Mouse (Mus musculus): ENCODE data around the gene Ctr9. TPM values are rescaled to one million over a fixed set of nuclear protein-coding genes. Genes with fewer than 3 reads are reported as not detected.

Ctr9 gene
- total RNA-seq, 2 experiments from 2014 or later = 61.6 to 78.4 TPM

GRCm38 (mm10) chr7:111024912-111025311 is 3.8 kb upstream of the Ctr9 start:
- no peak for ATAC-seq (replicated peaks; ENCODE audit: poor library complexity, severe bottlenecking)

DNA sequence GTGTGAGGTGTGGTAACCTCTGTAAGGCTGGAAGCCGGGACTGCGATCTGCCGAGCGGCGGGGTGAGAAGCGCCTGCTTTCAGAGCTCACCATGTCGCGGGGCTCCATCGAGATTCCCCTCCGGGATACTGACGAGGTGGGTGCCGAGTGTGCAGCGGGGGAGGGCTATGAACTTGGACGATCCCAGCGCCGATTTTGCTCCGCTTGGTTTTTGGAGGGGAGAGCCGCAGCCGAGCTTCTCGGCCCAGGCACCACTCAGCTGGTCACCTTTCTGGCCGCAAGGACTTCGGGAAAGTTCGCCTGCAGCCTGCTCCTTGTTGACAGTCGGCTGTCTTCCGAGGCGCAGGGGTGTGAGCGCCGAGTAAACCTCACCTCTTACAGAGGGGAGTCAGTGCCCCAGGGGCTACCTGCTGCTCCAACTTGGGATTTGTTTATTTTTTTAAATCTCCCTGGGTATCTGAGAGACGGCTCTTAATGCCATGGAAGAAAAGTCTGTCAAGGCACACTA is 349 bp downstream of the Ctr9 start:
- ATAC-seq (replicated peaks; ENCODE audit: poor library complexity, severe bottlenecking) = peak; percentile 3; the same call in 1 of the 2 replicates

DNA sequence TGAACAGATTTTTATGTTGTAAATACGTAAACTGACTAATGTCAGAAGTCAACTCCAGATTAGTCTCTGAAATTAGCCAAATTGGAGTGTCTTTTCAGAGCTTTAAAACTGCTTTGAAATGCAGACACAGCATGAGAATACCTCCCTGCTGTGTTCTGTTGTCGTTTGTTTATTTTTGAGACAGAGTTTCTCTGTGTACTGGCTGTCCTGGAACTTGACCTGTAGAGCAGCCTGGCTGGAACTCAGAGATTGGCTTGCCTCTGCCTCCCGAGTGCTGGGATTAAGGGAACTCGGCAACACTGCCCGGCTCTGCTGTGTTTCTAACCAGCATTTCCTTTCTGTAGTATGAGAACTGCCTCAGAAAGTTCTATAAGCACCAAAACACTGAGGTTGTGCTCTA is 20.2 kb downstream of the Ctr9 start:
- no peak for ATAC-seq (replicated peaks; ENCODE audit: poor library complexity, severe bottlenecking)

DNA sequence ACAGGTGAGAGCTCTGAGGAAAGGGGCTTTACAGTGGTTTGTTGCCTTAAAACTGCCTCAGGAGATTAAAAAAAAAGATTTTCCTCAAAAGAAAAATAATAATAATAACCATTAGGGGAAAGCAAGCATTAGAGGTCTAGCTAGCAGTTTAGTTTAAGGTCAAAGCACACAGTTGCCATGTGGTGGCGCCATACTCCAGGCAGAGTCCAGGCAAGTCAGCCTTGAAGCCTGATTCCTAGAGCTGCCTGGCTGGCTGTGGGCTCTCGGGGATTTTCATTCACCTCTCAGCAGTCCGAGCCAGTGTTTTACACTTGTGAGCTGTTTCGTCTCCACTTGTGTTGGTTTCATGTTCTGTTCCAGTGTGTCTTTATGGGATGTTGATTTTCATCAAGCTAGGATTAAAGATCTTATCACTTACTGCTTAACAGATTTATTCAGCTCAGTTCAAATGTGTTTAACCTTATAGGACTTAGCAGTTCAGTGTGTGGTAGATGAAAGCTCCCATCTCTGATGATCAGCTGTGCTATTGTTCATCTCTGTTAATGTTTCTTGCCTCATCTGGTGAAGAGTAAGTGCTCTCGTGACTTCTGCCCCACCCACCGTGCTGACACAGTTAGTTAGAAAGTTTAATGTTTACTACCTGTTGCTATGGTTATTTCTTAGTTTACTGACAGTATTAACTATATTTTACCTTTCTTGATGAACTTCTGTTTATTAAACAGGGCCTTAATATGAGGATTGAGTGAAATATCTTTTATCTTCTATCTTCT is 21.1 kb downstream of the Ctr9 start:
- ATAC-seq (replicated peaks; ENCODE audit: poor library complexity, severe bottlenecking) = peak; percentile 82

DNA sequence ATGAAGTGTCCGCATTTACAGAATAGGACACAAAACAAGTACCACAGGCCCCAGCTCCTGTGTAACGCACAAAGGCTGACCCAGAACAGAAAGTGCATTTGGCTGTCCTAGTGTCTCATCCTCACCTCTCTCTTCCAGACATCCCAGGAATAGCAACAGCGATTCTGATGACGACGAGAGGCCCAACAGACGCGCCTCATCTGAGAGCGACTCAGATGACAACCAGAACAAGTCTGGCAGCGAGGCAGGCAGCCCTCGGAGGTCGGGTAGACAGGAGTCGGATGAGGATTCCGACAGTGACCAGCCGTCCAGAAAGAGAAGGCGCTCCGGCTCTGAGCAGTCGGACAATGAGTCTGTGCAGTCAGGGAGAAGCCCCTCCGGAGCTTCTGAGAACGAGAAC is 26.5 kb downstream of the Ctr9 start:
- ATAC-seq (replicated peaks; ENCODE audit: poor library complexity, severe bottlenecking) = no peak

DNA sequence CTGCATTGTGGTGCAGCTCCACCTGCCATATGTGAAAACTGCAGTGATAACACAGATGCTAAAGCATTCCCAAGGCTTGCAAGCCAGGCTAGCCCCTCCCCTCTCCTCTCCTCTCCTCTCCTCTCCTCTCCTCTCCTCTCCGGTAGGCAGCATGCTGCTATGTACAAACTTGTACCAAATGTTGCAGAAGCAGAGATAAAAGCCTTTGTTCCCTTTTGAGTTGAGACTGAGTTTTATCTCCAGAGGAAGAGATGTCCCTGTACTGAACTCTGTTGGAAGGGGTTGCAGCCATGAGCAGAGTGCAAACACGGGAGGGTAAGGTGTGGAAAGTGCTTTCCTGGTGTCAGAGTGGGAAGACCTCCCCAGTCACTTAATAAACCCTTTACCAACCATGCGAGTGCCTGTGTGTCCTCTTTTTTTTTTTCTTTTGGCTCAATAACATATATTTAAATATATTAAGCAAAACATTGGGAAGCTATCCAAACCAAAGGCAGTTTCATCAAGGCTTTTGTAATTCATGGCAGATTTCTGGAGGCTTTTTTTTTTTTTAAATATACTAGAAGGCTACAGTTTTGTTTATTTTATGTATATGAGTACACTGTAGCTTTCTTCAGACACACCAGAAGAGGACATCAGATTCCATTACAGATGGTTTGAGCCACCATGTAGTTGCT is 27.4 kb downstream of the Ctr9 start:
- ATAC-seq (replicated peaks; ENCODE audit: poor library complexity, severe bottlenecking) = no peak

DNA sequence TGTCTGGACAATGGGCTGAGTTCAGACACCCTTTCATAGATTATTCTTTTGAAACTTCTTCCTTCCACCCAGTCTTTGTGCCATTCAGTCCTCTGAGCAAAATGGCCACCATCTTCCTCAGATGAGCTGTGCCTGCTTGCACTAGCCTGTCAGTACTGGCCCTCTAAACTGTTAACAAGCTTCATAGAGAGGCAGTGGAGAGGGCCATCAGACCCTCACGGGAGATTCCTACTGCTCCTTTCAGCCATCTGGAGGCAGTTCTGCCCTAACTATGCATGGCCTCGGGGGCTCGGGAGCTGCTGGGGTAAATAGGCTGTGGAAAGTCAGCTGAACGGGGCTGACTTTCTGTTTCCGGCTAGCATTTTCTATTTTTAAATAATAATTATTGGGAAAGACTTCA is 30.8 kb downstream of the Ctr9 start:
- ATAC-seq (replicated peaks; ENCODE audit: poor library complexity, severe bottlenecking) = no peak

GRCm38 (mm10) chr7:111062971-111063370 is 34.2 kb downstream of the Ctr9 start:
- ATAC-seq (replicated peaks; ENCODE audit: poor library complexity, severe bottlenecking) = no peak

DNA sequence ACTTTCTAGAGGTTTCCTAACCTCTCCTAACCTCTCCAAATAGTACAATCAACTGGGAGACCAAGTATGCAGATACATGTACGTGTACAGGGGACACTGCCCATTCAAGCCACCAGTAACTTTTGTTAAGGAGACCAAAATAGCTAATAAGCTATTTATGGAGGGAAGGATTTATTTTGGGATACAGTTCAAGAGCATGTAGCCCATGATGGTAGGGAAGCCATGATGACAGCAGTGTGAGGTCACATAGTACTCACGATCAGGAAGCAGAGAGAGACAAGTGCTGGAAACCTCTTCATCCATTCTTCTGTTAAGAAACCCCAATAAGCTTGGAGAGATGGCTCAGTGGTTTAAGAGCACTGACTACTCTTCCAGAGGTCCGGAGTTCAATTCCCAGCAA is 39.4 kb downstream of the Ctr9 start:
- ATAC-seq (replicated peaks; ENCODE audit: poor library complexity, severe bottlenecking) = no peak

GRCm38 (mm10) chr7:111069439-111070166 is 40.9 kb downstream of the Ctr9 start:
- peak; percentile 41 for ATAC-seq (replicated peaks; ENCODE audit: poor library complexity, severe bottlenecking)

DNA sequence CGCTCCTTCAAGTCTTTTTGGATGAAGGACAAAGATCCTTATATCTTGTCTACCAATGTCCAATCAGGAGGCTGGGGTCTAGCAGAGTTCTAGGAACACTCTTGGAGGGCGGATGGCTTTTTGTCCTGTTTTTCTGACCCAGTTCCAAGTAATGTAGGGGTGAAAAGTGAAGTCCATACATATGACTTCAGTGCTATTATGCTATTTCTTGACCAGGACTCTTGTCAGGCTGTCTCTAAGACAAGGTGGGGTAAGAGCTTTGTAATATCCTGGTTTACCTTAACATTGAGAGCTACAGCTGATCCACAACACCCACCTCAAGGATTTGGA is 41.4 kb downstream of the Ctr9 start:
- no peak for ATAC-seq (replicated peaks; ENCODE audit: poor library complexity, severe bottlenecking)

- ATAC-seq (replicated peaks; ENCODE audit: poor library complexity, severe bottlenecking) = peak; percentile 54
Measured at GRCm38 (mm10) chr7:111072410-111072809, 43.7 kb downstream of the Ctr9 start.

GRCm38 (mm10) chr7:111075288-111075687 is 46.5 kb downstream of the Ctr9 start:
- ATAC-seq (replicated peaks; ENCODE audit: poor library complexity, severe bottlenecking) = no peak

- ATAC-seq (replicated peaks; ENCODE audit: poor library complexity, severe bottlenecking) = no peak
Measured at GRCm38 (mm10) chr7:111078271-111078670, 49.5 kb downstream of the Ctr9 start.

GRCm38 (mm10) chr7:111080026-111080425 is 51.3 kb downstream of the Ctr9 start:
- no peak for ATAC-seq (replicated peaks; ENCODE audit: poor library complexity, severe bottlenecking)

DNA sequence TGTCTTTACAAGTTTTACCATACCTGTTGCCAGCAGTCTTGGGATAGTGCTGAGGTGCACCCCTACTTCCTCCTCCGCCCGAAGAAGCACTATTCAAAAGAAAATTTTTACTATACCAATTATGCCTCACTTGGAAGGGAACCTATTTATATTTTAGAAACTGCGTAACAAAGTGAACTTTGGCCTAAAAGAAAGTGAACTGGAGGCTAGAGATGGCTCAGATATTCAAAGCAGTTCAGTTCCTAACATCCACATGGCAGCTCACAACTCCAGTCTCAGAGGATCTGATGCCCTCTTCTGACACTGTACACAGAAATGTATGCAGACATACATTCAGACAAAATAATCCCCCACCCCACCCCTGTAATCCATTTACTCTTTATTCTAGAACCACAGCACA is 52.1 kb downstream of the Ctr9 start:
- ATAC-seq (replicated peaks; ENCODE audit: poor library complexity, severe bottlenecking) = no peak

DNA sequence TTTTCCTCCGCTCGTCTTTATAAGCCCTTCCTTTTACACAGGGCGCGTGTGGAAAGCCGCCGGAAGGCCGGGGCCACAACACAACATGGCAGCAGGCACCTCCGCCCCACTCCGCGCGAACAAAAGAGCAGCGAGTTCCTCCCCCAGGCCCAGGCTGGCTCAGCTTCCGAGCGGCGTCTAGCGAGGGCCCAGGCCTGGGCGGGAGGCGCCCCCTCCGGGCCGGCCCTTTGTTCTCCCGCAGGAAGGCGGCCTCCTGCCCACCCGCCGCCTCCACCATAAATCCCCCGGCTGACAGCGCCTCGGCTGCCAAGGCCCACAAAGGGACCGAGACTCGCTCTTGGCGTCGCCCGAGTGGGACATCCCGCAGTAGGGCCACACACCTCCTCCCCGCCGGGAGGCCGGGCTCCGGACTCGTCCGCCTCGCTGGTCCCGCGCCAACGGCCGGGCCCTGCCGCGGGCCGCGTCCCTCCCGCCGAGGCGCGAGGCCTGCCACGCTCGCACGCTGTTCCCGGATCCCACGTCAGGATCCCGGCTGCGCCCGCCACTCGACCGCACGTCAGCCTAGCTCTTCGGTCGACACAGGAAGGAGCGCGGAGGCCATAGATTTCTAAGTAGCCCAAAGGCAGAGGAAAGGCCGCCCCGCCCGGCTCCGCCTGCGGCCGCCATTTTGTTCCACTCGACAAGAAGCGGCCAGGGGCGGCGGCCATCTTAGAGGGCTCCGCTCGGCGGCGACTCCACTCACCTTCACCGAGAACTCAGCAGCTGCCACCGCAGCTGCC is 53.5 kb downstream of the Ctr9 start:
- peak; percentile 21 for ATAC-seq (replicated peaks; ENCODE audit: poor library complexity, severe bottlenecking)

GRCm38 (mm10) chr7:111082822-111083732 is 54.3 kb downstream of the Ctr9 start, which contains the start of gene Eif4g2:
Gene Eif4g2, minus strand, starts transcription at chr7:111083030.
- ATAC-seq (replicated peaks; ENCODE audit: poor library complexity, severe bottlenecking) = peak; percentile 83

DNA sequence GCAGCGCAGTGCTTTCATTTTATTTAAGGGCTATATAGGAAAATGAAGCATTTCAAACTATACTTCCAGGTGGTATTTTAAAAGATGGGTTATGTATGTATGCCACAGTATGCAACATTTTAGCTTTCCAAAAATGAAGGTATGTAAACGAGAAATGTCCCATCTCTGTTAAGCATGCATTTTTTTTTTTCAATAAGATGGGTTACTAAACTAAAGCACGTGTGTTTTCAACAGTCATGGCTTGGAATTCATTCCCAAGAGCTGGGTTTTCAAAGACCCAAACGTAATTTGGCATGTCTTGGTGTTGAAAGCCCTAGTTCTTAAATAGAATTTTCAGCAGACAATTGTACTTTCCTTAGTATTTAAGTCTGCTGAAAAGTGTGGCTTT is 55.0 kb downstream of the Ctr9 start:
- ATAC-seq (replicated peaks; ENCODE audit: poor library complexity, severe bottlenecking) = no peak

Data from granulocyte monocyte progenitor cell, adult 5-6 weeks (primary cell).